Mouse (Mus musculus) hindbrain, postnatal 0 days (tissue): Measurements from ENCODE around the gene Tnpo1. TPM values are rescaled to one million over a fixed set of nuclear protein-coding genes. Genes with fewer than 3 reads are reported as not detected.
A peak's percentile ranks its signal among the peaks of the same experiment; 100 is the strongest.

ENCODE experiments used
- ATAC-seq: fragments of 200-750 bp; cut with Nextera tagmentation; 2 replicates; pipeline ENCODE4 v1.8.0; 2017; ENCODE audit warnings: mild to moderate bottlenecking, moderate TSS enrichment, moderate library complexity
- DNase-seq: peaks from one replicate; pipeline ENCODE4 v3.0.0-alpha.2; 2015; ENCODE audit warnings: low spot score
- H3K27ac ChIP-seq: fragments of 300-500 bp; sonication (generic); 2 replicates; pipeline ENCODE4 v1.5.1; 2014; ENCODE audit warnings: mild to moderate bottlenecking
- H3K27me3 ChIP-seq: fragments of 300-500 bp; sonication (generic); 2 replicates; pipeline ENCODE4 v1.6.1; 2014; ENCODE audit warnings: low read length, mixed read lengths; ENCODE audit not compliant: insufficient read depth
- H3K36me3 ChIP-seq: fragments of 300-500 bp; sonication (generic); 2 replicates; pipeline ENCODE4 v1.6.1; 2014; ENCODE audit warnings: low read length, mixed read lengths; ENCODE audit not compliant: insufficient read depth
- H3K4me1 ChIP-seq: fragments of 300-500 bp; sonication (generic); 2 replicates; pipeline ENCODE4 v1.6.1; 2014; ENCODE audit warnings: antibody characterized with exemption, low read length, mixed read lengths; ENCODE audit not compliant: insufficient read depth
- H3K4me2 ChIP-seq: fragments of 300-500 bp; sonication (generic); 2 replicates; pipeline ENCODE4 v1.6.1; 2014; ENCODE audit warnings: low read depth, mild to moderate bottlenecking, low read length, moderate library complexity, mixed read lengths
- H3K4me3 ChIP-seq: fragments of 300-500 bp; sonication (generic); 2 replicates; pipeline ENCODE4 v1.5.1; 2014; ENCODE audit warnings: low read length
- H3K9ac ChIP-seq: fragments of 300-500 bp; sonication (generic); replicated peaks from 2 replicates; pipeline ENCODE4 v1.6.1; 2014; ENCODE audit warnings: mild to moderate bottlenecking, low read length, moderate library complexity, mixed read lengths
- H3K9me3 ChIP-seq: fragments of 300-500 bp; sonication (generic); 2 replicates; pipeline ENCODE4 v1.6.1; 2016; ENCODE audit warnings: low read length, mixed read lengths
- CTCF ChIP-seq: IDR thresholded peaks from 2 replicates; pipeline ENCODE4 v1.5.1; 2016; ENCODE audit warnings: antibody characterized with exemption, control low read depth, low read depth
- WGBS: fragments of 180-500 bp; shearing (Covaris S2); extraction: QIAGEN DNeasy Blood & Tissue Kit; methylation state at CpG from one replicate; pipeline ENCODE4 v1.1.7; 2014; 5-methylcytosine and 5-hydroxymethylcytosine counted together
- polyA plus RNA-seq: library from polyadenylated mRNA; unstranded; fragments of >200 nt; fragmentation: Nextera tagmentation; extraction: Ambion mirVana; gene quantifications from 2 replicates; pipeline ENCODE4 v1.2.1, GENCODE M21; 2015
- total RNA-seq: library from RNA; depleted of rRNA; stranded (reverse); fragments of >200 nt; gene quantifications from 2 replicates; pipeline ENCODE4 v1.2.3, GENCODE M21; 2014

Tnpo1 gene
- total and polyA plus RNA-seq, 2 experiments from 2014 or later = 21.6 to 79.2 TPM

DNA sequence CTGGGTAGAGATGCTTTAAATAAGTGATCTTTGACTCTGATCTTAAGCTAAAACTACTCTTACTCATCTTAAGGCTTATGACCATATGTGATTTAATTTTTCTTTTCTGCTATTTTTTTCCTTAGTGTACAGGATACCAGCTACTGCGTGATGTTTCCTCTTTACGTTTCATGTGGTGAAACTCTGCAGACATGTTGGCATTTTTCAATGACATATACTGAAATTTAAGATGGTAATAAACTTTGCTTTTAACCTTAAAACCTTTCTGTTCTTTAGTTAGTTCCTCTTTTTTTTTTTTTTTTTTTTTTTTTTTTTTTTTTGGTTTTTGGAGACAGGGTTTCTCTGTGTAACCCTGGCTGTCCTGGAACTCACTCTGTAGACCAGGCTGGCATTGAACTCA, 2.7 kb upstream of the Tnpo1 start:
- ATAC-seq (no peak), DNase-seq (no peak)
- no peak overlapping the region for H3K27ac ChIP-seq
- H3K4me1 ChIP-seq = no peaks in the 10 kb centered on the region
- H3K9ac ChIP-seq = no peak overlapping the region
- WGBS = 98% methylated on average over 2 of the region's 2 CpGs
- H3K27me3 ChIP-seq = no peaks in the 10 kb centered on the region
- no peak for TF ChIP-seq CTCF
- H3K4me3 ChIP-seq = no peak overlapping the region
- no peak overlapping the region for H3K4me2 ChIP-seq
- H3K36me3 ChIP-seq = no peaks in the 10 kb centered on the region
- no peaks in the 10 kb centered on the region for H3K9me3 ChIP-seq

DNA sequence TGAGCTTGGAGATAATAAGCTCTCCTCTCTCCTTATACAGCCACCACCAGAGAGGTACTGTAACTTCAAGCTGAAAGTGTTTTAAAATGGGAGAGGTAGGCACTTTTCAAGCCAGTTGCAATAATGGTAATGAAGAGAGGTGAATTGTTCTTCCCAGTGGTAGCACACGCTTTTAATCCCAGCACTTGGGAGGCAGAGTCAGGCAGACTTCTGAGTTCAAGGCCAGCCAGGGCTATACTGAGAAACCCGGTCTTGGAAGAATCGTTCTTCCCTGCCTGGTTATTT, 716 bp upstream of the Tnpo1 start:
- Histone ChIP-seq H3K27me3 (no peaks in the 10 kb centered on the region), H3K4me3 (peak overlapping the region; percentile 100), H3K9me3 (no peaks in the 10 kb centered on the region), H3K4me1 (no peaks in the 10 kb centered on the region), H3K36me3 (no peaks in the 10 kb centered on the region), H3K27ac (peak overlapping the region; percentile 100), H3K9ac (peak overlapping the region; percentile 100), H3K4me2 (peak overlapping the region; percentile 76)
- 59% methylated on average over 3 of the region's 3 CpGs for WGBS
- TF ChIP-seq CTCF = no peak
- DNase-seq (no peak), ATAC-seq (peak; percentile 11; the same call in 1 of the 2 replicates)

DNA sequence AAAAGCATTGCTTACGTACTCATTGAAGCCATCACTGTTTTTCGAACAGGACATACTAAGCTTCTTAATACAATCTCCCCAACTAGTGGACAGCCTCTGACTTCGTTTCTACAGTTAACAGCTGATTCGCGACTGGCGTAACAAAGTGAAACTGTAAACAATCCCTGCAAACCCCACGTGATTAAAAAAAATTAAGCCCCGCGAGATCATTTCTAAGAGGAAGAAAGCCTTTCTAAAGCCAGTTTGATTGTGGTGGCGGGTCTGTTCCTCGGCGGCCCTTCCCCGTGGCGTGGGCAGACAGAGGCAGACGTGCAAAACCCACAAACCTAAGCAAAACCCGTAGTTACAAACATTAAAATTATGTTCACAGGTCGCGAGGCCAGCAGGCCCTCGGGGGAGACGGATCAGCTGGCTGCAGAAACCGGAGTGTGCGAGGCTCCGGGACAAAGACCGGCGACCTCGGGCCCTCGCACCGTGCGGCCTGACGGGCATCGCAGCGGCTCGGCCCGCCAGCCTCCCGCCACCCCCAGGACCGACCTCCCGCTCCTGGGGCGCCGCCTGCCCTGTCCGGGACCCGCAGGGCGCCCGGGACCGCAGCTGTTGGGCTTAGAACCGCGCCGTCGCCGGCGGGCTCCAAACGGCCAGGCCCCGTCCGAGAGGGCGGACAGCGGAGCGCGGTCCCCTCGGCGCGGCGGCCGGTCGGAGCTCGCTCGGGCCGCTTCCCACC, 535 bp downstream of the Tnpo1 start:
- WGBS = 1% methylated on average over 66 of the region's 66 CpGs
- no peaks in the 10 kb centered on the region for H3K9me3 ChIP-seq
- ATAC-seq (peak; percentile 27), DNase-seq (peak; percentile 77)
- H3K36me3 ChIP-seq = no peaks in the 10 kb centered on the region
- H3K27me3 ChIP-seq = no peaks in the 10 kb centered on the region
- TF ChIP-seq CTCF = no peak; the same call in 1 of the 2 replicates
- peak overlapping the region; percentile 100 for H3K9ac ChIP-seq
- peak overlapping the region; percentile 100 for H3K4me3 ChIP-seq
- peak overlapping the region; percentile 76 for H3K4me2 ChIP-seq
- peak overlapping the region; percentile 100 for H3K27ac ChIP-seq
- H3K4me1 ChIP-seq = no peaks in the 10 kb centered on the region

DNA sequence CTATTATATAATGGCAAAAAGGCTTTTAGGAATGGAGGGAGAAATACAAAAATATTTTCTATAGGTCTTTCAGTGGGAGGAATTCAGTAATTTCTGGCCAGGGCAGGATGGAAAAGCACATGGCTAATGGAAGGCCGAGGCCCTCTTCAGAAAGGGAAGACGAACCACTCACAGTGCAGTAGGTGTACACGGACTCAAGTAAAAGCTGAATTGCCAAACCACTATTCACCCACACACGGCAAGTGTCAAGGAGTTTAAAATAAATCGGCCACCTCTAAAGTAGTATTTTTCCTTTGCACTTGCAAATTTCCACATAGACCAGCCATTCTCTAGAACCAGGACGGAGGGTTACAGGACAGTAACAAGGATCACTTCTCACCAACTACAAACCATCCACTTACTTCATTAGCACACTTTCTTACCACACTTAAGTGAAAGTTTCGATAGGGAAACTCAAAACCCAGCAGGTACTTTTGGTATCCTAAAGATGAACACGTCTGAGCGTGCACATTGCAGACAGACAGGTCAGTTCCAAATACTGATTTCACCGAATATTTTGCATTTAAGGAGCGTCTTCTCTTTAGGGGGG, 1.2 kb downstream of the Tnpo1 start:
- H3K27ac ChIP-seq = peak overlapping the region; percentile 100
- H3K9me3 ChIP-seq = no peaks in the 10 kb centered on the region
- ATAC-seq = no peak
- no peak for TF ChIP-seq CTCF
- no peaks in the 10 kb centered on the region for H3K4me1 ChIP-seq
- H3K4me3 ChIP-seq = peak overlapping the region; percentile 100
- no peaks in the 10 kb centered on the region for H3K27me3 ChIP-seq
- H3K36me3 ChIP-seq = no peaks in the 10 kb centered on the region
- WGBS = 5% methylated on average over 11 of the region's 11 CpGs
- H3K9ac ChIP-seq = peak overlapping the region; percentile 100
- peak overlapping the region; percentile 76 for H3K4me2 ChIP-seq
- DNase-seq = no peak

DNA sequence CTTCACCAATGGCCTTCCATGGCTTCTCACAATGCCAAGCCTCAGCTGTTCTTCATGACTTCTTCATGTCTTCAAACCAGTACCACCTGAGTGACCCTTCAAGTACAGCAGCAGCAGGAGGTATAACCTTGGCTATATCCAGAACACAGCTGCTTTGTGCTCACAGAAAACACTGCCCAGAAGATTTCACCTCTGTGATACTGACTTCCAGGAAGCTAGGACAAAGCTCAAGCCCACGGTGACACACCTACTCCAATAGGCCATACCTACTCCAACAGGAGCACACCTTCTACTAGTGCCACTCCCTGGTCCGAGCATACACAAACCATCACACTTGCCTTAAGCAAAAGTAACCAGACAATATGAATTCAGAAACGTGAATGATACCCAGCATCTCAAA, 3.4 kb downstream of the Tnpo1 start:
- DNase-seq = no peak
- Histone ChIP-seq H3K36me3 (no peaks in the 10 kb centered on the region), H3K4me1 (no peaks in the 10 kb centered on the region), H3K27me3 (no peaks in the 10 kb centered on the region), H3K27ac (no peak overlapping the region), H3K9ac (no peak overlapping the region), H3K4me3 (no peak overlapping the region), H3K4me2 (no peak overlapping the region), H3K9me3 (no peaks in the 10 kb centered on the region)
- ATAC-seq = no peak
- WGBS = 94% methylated on average over 3 of the region's 3 CpGs
- TF ChIP-seq CTCF = no peak

DNA sequence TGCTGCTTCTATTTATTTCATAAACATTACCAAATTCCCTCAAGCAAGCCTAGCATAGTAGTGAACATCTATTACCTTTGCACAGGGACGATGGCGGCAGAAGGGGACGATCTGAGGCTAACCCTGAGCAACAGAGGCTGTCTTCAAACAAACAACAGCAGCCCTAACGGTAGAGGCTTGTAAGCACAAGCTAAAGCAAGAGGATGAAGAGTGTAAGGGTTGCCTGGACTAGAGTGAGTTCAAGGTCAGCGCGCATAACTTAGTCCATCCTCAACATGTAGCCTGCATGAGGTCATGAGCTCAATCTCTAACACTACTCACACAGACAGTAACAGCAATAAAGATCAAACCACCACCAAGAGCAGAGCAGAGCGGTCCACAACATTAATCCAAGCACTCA, 4.9 kb downstream of the Tnpo1 start:
- TF ChIP-seq CTCF = no peak
- Histone ChIP-seq H3K36me3 (no peaks in the 10 kb centered on the region), H3K4me3 (no peak overlapping the region), H3K4me1 (no peaks in the 10 kb centered on the region), H3K4me2 (no peak overlapping the region), H3K27me3 (no peaks in the 10 kb centered on the region), H3K9ac (no peak overlapping the region), H3K9me3 (no peaks in the 10 kb centered on the region), H3K27ac (no peak overlapping the region)
- ATAC-seq (no peak), DNase-seq (no peak)
- 88% methylated on average over 7 of the region's 7 CpGs for WGBS

DNA sequence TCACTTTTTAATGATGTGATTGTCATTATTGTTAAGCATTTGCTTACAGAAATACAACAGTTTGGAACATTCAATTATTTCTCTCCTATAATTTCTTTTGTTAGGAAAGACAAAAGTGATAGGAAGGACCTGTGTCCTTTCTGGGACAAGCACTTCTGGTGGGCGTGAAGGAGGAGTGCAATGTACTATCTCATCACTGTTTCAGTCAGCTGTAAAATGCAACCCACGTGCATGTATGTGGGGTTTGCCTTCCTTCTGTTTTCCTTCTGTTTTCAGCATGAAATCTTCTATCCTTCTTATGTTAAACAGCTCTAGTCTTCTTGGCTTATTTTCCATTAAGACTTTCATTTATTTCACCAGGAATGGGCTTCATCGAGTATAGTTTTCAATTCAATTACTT, 5.9 kb downstream of the Tnpo1 start:
- 65% methylated on average over 3 of the region's 3 CpGs for WGBS
- ATAC-seq = no peak
- H3K27me3 ChIP-seq = no peaks in the 10 kb centered on the region
- 0 out of 2 replicates have a peak, but pooled peaks cover 3% of the 10 kb centered on the region for H3K4me1 ChIP-seq
- H3K9ac ChIP-seq = no peak overlapping the region
- no peak for TF ChIP-seq CTCF
- DNase-seq = no peak
- no peak overlapping the region for H3K4me2 ChIP-seq
- H3K36me3 ChIP-seq = no peaks in the 10 kb centered on the region
- H3K4me3 ChIP-seq = no peak overlapping the region
- no peaks in the 10 kb centered on the region for H3K9me3 ChIP-seq
- H3K27ac ChIP-seq = no peak overlapping the region
